Mouse (Mus musculus) heart, postnatal 25 days (tissue): ENCODE data around the gene Ift46. TPM values are rescaled to one million over a fixed set of nuclear protein-coding genes. Genes with fewer than 3 reads are reported as not detected.

Source experiments
- DNase-seq: peaks from one replicate; pipeline ENCODE4 v3.0.0; 2022; ENCODE audit warnings: low spot score
- intact Hi-C: fragments of 180-260 bp; cut with DNase I; formaldehyde crosslinking; loops from one replicate; pipeline ENCODE4 v1.15.1; 2025
- total RNA-seq, 2 experiments: library from RNA; stranded (reverse); gene quantifications; 2 replicates each; pipeline ENCODE4 v1.2.3; 2021

Ift46 gene
- total RNA-seq, 2 experiments from 2014 or later, result 32.0 to 39.5 TPM

GRCm38 (mm10) chr9:44801669-44802068 is 34.0 kb downstream of the Ift46 start:
- intact Hi-C loops, result loop anchor here (10.0 kb wide), 1 partner anchor 357 kb away; the partner anchor contains the start of gene Foxr1
- no peak for DNase-seq

GRCm38 (mm10) chr9:44802808-44803450 is 35.2 kb downstream of the Ift46 start, which contains the start of gene Ttc36:
Gene Ttc36, minus strand, starts transcription at chr9:44803072.
- intact Hi-C loops, result loop anchor here (10.0 kb wide), 1 partner anchor 358 kb away; the partner anchor contains the start of gene Foxr1

GRCm38 (mm10) chr9:44804678-44805077 is 37.0 kb downstream of the Ift46 start:
- no peak for DNase-seq
- intact Hi-C loops, result loop anchor here (10.0 kb wide), 1 partner anchor 360 kb away; the partner anchor contains the start of gene Foxr1

More at GRCm38 (mm10) chr9:44802808-44803450, 35.2 kb downstream of the Ift46 start, which contains the start of gene Ttc36:
- no peak for DNase-seq

- intact Hi-C loops, result loop anchor here (10.0 kb wide), 1 partner anchor 361 kb away; the partner anchor contains the start of gene Foxr1
- no peak for DNase-seq
Observed at GRCm38 (mm10) chr9:44805536-44805935, 37.8 kb downstream of the Ift46 start.

DNA sequence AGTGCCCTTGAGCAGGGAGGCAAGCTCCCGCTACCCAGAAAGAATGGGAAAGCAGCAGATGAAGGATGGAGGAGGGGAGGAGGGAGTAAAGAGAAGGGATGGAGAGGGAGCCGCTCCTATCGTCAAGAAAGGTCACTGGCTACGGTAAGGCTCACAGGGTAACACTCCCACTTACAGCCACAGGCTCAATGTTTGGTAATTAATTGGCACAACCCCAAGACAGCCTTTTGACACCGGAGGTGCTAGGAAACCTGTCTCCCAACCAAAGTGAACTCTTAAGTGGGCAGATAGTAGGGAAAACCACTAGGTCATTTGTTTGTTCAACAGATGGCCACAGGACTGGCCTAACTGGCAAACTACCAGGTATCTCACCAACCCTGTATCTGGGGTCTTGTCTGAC is 39.4 kb downstream of the Ift46 start:
- no peak for DNase-seq
- intact Hi-C loops, result loop anchor here (10.0 kb wide), 1 partner anchor 362 kb away; the partner anchor contains the start of gene Foxr1

DNA sequence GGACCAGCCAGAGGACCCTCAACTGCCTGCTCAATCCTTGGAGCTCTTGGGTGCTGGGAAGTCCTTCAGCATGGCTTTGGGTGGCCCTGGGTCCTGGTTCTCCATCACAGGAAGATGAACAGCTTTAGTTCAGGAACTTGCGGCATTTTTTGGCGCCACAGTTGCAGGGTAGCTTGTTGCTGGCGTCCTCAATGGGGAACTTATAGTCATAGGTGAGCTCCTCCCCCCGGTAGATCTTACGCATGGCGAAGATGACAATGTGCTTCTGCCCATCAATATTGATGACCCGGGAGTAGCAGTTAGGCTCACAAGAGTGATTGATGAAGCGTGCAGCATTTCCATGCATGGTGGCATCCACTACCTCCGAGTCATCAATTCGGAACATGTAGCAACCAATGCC is 40.1 kb downstream of the Ift46 start:
- intact Hi-C loops, result loop anchor here (10.0 kb wide), 1 partner anchor 363 kb away; the partner anchor contains the start of gene Foxr1
- DNase-seq, result no peak

- DNase-seq, result no peak
- intact Hi-C loops, result no loop called here
Observed at GRCm38 (mm10) chr9:44810316-44810715, 42.6 kb downstream of the Ift46 start.

- intact Hi-C loops, result no loop called here
Observed at GRCm38 (mm10) chr9:44814179-44814578, 46.5 kb downstream of the Ift46 start.

GRCm38 (mm10) chr9:44817522-44817921 is 49.8 kb downstream of the Ift46 start:
- no peak for DNase-seq
- intact Hi-C loops, result no loop called here

More at GRCm38 (mm10) chr9:44814179-44814578, 46.5 kb downstream of the Ift46 start:
- no peak for DNase-seq

DNA sequence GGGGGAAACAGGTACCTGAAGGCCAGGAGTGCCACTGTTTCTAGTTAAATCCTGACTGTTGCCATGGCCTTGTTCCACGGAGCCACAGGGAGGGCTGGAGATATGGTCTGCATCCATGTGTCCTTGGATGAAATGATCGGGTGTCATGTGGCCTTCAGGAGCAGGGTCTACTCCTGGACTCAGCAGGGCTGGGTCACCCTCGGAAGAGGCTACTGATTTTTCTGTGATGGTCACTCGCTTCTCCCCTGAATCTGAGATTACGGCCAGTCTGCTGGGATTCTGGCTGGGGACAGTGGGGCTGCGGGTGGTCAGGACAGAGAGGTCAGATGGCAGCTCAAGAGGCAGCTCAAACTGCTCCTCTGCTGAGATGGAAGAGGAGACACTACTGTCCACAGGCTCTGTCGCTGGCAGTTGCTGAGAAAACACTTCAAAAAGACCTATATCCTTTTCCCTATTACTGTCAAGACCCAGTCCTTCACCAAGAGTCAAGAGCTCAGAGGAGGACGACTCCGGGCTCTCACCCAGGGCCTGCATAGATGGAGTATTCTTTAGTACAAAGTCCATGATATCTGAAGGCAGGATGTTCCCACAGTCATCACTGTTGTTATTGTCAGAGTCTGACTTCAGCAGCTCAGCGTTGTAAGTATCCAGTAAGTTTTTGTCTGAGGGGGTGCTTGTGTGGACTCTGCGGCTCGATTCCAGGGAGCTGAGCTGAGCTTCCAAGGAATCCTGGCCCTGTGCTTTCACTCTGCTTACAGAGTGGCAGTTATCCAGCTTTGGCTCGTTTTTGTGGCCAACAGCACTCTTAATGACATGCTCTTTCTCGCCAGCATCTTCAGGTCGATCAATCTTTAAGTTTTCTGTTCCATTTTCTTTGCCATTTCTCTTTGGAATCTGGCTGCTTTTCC is 52.5 kb downstream of the Ift46 start:
- intact Hi-C loops, result no loop called here
- no peak for DNase-seq

DNA sequence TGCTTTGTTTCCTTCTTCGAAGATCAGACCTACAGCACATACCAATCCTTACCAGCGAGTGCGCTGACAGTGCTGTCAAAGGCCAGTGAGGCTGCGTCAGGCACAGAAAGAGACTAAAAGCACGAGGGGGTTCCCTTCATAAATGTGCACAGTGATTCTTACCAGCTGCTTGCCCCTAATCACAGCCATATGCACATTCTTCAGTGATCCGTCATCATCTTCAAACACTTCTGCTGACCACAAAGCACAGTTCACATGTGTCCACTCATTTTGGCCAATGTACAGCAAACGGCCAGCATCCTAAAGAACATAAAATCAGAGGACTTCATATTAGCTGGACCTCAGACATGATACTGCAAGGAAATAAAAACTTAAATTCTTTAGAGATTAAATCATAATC is 59.0 kb downstream of the Ift46 start:
- DNase-seq, result no peak
- intact Hi-C loops, result no loop called here

DNA sequence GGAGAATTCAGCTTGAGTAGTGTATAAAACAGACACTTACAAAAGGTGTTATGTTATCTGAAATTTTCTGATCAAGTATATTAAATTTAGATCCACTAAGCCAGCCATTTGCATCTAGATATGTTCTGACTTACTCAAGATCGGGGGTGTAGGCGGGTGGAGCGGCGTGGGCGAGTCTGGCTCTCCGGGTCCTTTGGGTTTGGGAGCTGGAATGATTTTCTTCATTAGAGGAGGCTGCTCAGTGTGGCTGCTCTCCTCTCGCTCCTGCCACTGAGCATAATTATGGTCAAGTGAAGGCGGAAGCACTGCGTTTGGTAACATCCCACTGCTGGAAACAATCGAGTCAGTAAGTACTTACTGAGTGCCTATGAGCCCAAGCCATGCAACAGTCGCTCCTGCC is 61.2 kb downstream of the Ift46 start:
- intact Hi-C loops, result no loop called here
- DNase-seq, result no peak

DNA sequence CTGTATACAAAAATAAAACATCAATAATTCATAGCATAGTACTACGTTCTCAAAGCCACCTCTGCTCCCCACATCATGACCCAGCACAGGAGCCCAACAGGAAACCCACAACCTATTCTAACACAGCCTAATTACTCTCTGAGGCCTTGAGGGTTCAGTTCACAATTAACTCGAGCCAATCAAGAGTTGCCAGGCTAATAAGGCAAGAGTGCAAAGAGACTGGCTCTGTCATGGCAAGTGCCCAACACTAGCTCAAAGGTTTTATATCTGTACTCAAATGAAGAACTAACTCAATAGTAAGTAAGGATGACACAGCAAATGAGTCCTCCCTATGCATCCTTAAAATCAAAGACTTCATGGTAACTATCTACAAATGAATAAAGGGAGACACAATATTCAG is 62.8 kb downstream of the Ift46 start:
- intact Hi-C loops, result no loop called here
- no peak for DNase-seq

DNA sequence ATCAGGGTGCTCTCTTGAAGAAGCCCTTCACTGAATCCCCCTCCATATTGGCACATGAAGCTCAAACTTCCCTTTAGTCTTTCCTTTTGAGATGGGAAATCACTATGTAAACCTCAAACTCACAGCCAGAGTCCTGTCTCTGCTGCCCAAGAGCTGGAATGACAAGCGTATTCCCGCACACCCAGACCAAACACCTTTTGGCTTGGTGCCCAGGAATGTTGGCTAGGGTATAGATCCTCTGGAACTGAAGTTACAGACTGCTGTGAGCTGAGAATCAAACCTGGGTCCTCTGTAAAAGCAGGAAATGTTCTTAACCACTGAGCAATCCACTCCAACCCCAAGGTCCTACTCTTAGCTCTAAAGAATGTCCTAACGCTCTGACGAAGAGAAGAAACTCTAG is 64.6 kb downstream of the Ift46 start:
- intact Hi-C loops, result no loop called here
- no peak for DNase-seq

- no peak for DNase-seq
Observed at GRCm38 (mm10) chr9:44836439-44836838, 68.7 kb downstream of the Ift46 start.

GRCm38 (mm10) chr9:44841241-44841640 is 73.5 kb downstream of the Ift46 start:
- intact Hi-C loops, result loop anchor here (1.0 to 2.0 kb wide), 2 partner anchors 41 to 124 kb away; partner anchors contain the start of gene Ube4a
- no peak for DNase-seq

More at GRCm38 (mm10) chr9:44836439-44836838, 68.7 kb downstream of the Ift46 start:
- intact Hi-C loops, result loop anchor here (5.0 kb wide), 1 partner anchor 81 kb away; no protein-coding TSS in a partner anchor
